Mouse (Mus musculus): ENCODE data around the gene Alox12. TPM values are rescaled to one million over a fixed set of nuclear protein-coding genes. Genes with fewer than 3 reads are reported as not detected.

The Alox12 gene
- 2.5 and 3.5 TPM in 2 replicates for polyA plus RNA-seq (2015; fragmentation: Nextera tagmentation; extraction: Ambion mirVana)

DNA sequence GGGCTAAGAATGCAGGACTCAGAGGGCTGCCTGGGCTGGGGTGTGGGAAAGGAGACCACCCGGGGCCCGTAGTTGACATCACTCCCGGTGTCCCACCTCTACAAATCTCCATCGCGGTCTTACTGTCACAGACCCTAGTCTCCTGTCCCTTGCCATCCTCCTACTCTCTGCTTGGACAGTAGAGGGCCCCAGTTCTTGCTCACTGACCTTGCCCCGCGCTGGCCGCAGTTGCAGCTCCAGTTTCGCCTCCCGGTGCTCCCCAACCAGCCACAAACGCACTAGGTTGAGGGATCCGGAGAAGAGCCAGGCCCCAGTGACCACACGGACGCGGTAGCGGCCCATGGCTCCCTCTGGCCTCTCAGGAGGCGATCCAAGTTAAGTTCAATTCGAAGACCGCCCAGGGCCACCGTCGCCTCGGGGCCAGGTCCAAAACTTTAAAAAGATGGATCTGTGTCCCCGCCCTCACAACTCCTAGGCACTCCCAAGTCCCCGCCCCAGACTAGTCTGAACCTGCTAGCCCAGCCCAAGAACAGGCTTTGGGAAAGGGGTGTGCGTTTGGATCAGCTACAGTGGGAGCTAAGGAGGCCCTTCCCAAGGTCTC lies at the start of gene Alox12:
Alox12 (minus strand) TSS at position 423 of the 601 bp plus-strand sequence.
- Histone ChIP-seq H3K27me3 (replicated peaks) (peaks cover 65% of the 10 kb centered on the region), H3K4me3 (peak within 1 kb of the TSS; percentile 50), H3K4me2 (peak within 1 kb of the TSS; percentile 74), H3K4me1 (peaks cover 19% of the 10 kb centered on the region), H3K9ac (peak within 1 kb of the TSS; percentile 75), H3K36me3 (no peaks in the 10 kb centered on the region), H3K9me3 (no peaks in the 10 kb centered on the region), H3K27ac (replicated peaks) (no peak within 1 kb of the TSS)
- under 1% methylated on average over 25 of the region's 25 CpGs for WGBS
- ATAC-seq (ENCODE audit: extremely low read depth, insufficient number of reproducible peaks, low FRiP score, low TSS enrichment), result 0 out of 2 replicates have a peak, but pooled peaks have one; percentile 46

DNA sequence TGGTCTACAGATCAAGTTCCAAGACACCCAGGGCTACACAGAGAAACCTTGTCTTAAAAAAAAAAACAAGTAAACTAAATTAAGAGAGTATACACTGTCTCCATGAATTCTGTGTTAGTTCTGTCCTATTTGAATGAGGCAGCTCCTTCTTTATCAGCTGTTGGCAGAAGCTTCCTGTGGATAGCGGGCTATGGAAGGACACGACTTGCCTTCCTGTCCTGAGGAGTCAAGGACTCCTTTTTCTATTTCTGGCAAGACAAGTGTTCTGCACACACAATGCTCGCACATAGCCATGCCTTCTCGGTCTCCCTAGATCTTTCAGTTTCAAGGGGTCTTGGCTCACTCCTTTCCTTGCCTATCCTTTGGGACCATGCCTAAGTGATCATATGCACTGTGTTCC lies 47.1 kb upstream of the Alox12 start:
- no peak for ATAC-seq (ENCODE audit: extremely low read depth, insufficient number of reproducible peaks, low FRiP score, low TSS enrichment)

DNA sequence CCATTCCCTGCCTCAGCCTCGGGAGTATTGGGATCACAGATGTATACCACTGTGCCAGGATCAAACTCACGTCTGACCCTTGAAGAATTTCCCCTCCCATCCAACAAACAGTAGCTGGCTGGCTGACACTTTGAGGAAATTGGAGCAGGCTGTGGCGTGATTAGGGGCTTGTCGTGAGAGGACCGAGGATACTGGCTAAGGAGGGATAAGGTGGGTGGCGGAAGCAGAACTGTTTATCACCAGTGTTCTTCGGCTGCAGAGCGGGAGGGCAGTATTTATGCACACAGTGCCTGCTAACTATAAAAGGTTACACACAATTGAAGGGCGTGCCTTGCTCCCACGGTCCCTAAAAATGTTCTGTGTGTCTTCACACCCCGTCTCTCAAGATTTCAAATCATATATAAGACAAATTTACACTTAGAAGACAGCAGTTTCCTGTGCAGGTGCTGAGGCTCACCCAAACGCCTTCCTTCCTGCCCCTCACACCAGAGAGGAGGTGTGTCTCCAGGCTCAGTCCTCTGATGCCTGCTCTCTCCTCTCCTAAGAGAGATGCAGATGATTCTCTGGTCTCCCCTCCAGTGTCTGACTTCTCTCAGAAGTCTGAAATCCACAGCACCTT lies 42.8 kb upstream of the Alox12 start:
- Histone ChIP-seq H3K36me3 (no peaks in the 10 kb centered on the region), H3K9me3 (0 out of 2 replicates have a peak, but pooled peaks cover 6% of the 10 kb centered on the region), H3K4me2 (0 out of 2 replicates have a peak overlapping the region, but pooled peaks have one; percentile 13), H3K27ac (replicated peaks) (peak overlapping the region; percentile 71), H3K4me1 (peaks cover 12% of the 10 kb centered on the region), H3K4me3 (no peak overlapping the region), H3K9ac (no peak overlapping the region), H3K27me3 (replicated peaks) (no peaks in the 10 kb centered on the region)
- ATAC-seq (ENCODE audit: extremely low read depth, insufficient number of reproducible peaks, low FRiP score, low TSS enrichment), result no peak
- 33% methylated on average over 12 of the region's 12 CpGs for WGBS

More for the DNA sequence above, 47.1 kb upstream of the Alox12 start:
- H3K4me1 ChIP-seq, result peaks cover 7% of the 10 kb centered on the region; the same call in 1 of the 2 replicates
- 0 out of 2 replicates have a peak overlapping the region, but pooled peaks have one; percentile 9 for H3K27ac ChIP-seq (replicated peaks)
- H3K4me3 ChIP-seq, result no peak overlapping the region
- no peaks in the 10 kb centered on the region for H3K36me3 ChIP-seq
- H3K9me3 ChIP-seq, result 0 out of 2 replicates have a peak, but pooled peaks cover 6% of the 10 kb centered on the region
- WGBS, result 44% methylated on average over 4 of the region's 4 CpGs
- no peak overlapping the region for H3K9ac ChIP-seq
- H3K27me3 ChIP-seq (replicated peaks), result no peaks in the 10 kb centered on the region
- H3K4me2 ChIP-seq, result no peak overlapping the region

DNA sequence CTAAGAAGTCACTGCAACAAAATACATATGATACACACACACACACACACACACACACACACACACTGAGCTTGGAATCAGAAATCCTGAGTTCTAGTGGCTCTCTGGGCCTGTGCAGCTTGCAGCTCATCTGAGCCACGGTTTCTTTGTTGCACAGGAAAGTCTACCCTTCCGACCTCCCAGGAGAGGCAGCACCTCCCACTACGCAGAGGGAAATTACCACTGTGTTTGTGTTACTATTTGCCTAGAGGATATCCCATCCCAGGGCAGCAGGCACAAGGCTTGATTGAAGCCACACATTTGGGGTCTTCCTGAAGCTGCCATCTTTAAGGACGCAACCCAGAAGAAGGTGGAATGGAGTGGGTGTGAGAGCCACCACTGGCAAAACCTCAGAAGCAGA lies 42.3 kb upstream of the Alox12 start:
- H3K9ac ChIP-seq, result no peak overlapping the region
- 0 out of 2 replicates have a peak overlapping the region, but pooled peaks have one; percentile 13 for H3K4me2 ChIP-seq
- no peaks in the 10 kb centered on the region for H3K27me3 ChIP-seq (replicated peaks)
- H3K36me3 ChIP-seq, result no peaks in the 10 kb centered on the region
- no peak for ATAC-seq (ENCODE audit: extremely low read depth, insufficient number of reproducible peaks, low FRiP score, low TSS enrichment)
- 0 out of 2 replicates have a peak, but pooled peaks cover 6% of the 10 kb centered on the region for H3K9me3 ChIP-seq
- H3K27ac ChIP-seq (replicated peaks), result peak overlapping the region; percentile 71
- H3K4me1 ChIP-seq, result peaks cover 7% of the 10 kb centered on the region; the same call in 1 of the 2 replicates
- H3K4me3 ChIP-seq, result no peak overlapping the region
- 45% methylated on average over 4 of the region's 4 CpGs for WGBS

DNA sequence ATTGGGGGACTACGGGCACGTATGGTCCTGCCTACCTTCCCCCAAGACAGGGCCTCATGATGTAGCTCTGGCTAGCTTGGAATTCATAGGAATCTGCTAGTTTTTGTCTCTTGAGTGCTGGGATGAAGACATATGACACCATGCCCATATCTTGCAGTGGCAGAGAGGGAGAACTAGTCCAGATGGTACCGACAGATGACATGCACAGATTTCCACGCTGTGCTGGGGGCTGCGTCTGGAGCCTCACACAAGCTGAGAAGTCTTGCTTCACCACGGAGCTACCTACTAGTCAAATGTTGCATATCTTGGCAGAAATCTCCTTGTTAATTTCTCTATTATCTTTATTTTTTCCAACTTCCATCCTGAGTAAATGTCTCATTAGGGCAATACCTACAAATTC lies 38.7 kb upstream of the Alox12 start:
- H3K9ac ChIP-seq, result no peak overlapping the region
- no peaks in the 10 kb centered on the region for H3K36me3 ChIP-seq
- no peak for ATAC-seq (ENCODE audit: extremely low read depth, insufficient number of reproducible peaks, low FRiP score, low TSS enrichment)
- H3K27me3 ChIP-seq (replicated peaks), result no peaks in the 10 kb centered on the region
- H3K4me3 ChIP-seq, result no peak overlapping the region
- WGBS, result 76% methylated on average over 6 of the region's 6 CpGs
- H3K4me1 ChIP-seq, result peaks cover 18% of the 10 kb centered on the region; the same call in 1 of the 2 replicates
- no peak overlapping the region for H3K4me2 ChIP-seq
- no peaks in the 10 kb centered on the region for H3K9me3 ChIP-seq
- no peak overlapping the region for H3K27ac ChIP-seq (replicated peaks)

DNA sequence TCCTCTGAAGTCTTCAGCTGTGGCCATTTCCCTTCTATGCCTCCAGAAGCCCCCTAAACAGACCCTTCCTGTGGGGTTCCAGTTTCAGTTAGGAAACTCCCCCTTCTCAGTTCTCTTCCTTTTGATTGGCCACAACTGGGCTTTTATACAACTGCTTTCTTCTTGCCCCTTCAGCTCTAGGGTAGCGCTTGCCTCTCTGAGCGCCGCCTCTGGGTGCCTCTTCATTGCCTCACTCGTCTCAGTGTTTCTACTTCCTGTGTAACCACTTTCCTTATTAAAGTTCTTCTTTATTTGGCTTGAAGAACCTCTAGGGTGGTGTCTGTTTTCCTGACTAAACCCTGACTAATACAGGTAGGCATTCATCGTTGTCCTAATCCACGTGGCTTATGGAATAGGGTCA lies 36.1 kb upstream of the Alox12 start:
- 77% methylated on average over 6 of the region's 6 CpGs for WGBS
- no peak for ATAC-seq (ENCODE audit: extremely low read depth, insufficient number of reproducible peaks, low FRiP score, low TSS enrichment)
- no peaks in the 10 kb centered on the region for H3K36me3 ChIP-seq

DNA sequence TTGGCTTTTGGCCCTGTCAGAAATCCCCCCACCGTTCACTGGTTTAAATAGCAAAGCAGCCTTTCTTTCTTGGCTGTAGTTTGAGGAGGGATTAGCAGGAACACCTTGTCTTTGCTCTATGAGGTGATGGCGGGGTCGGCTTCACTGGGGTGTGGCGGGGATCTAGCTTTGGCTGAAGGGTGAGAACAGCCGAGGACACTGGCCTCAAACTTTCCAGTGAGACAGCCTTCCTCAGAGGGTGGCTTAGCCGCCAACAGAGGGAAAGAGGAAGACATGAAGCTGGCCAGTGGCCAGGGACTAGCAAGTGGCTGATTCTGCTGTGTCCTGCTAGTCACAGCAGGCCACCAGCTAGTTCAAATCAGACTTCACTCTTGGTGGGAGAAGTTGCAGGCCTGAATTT lies 34.1 kb upstream of the Alox12 start:
- Histone ChIP-seq H3K9ac (no peak overlapping the region), H3K27ac (replicated peaks) (peak overlapping the region; percentile 39), H3K36me3 (no peaks in the 10 kb centered on the region), H3K4me2 (no peak overlapping the region), H3K9me3 (no peaks in the 10 kb centered on the region), H3K27me3 (replicated peaks) (no peaks in the 10 kb centered on the region), H3K4me3 (no peak overlapping the region), H3K4me1 (peaks cover 12% of the 10 kb centered on the region; the same call in 1 of the 2 replicates)
- WGBS, result 26% methylated on average over 6 of the region's 6 CpGs
- ATAC-seq (ENCODE audit: extremely low read depth, insufficient number of reproducible peaks, low FRiP score, low TSS enrichment), result no peak

More for the DNA sequence above, 36.1 kb upstream of the Alox12 start:
- H3K4me2 ChIP-seq, result no peak overlapping the region
- no peak overlapping the region for H3K4me3 ChIP-seq
- H3K27me3 ChIP-seq (replicated peaks), result no peaks in the 10 kb centered on the region
- H3K4me1 ChIP-seq, result peaks cover 12% of the 10 kb centered on the region; the same call in 1 of the 2 replicates
- H3K9me3 ChIP-seq, result no peaks in the 10 kb centered on the region
- H3K27ac ChIP-seq (replicated peaks), result no peak overlapping the region
- H3K9ac ChIP-seq, result no peak overlapping the region

DNA sequence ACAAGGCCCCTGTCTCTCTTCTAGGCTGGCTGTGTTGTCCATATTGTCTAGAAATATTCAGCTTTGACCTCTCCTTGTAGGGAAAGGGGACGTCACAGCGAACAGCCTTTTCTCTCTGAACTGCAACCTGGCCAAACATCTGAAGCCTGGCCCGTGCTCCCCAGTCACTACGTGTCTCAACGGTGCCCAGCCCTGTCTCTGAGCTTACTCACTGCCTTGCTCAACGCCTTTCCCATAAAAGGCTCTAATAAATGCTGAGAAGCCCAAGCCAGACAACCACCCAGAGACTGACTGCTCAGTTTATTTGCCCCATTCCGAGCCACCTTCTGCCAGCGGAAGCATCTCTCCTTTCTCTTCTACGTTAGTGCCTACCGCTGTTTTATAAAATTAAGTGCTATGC lies 32.9 kb upstream of the Alox12 start:
- Histone ChIP-seq H3K9ac (no peak overlapping the region), H3K4me2 (no peak overlapping the region), H3K27ac (replicated peaks) (no peak overlapping the region), H3K36me3 (no peaks in the 10 kb centered on the region), H3K27me3 (replicated peaks) (no peaks in the 10 kb centered on the region), H3K4me1 (peaks cover 12% of the 10 kb centered on the region; the same call in 1 of the 2 replicates), H3K9me3 (no peaks in the 10 kb centered on the region), H3K4me3 (no peak overlapping the region)
- WGBS, result 79% methylated on average over 10 of the region's 10 CpGs
- ATAC-seq (ENCODE audit: extremely low read depth, insufficient number of reproducible peaks, low FRiP score, low TSS enrichment), result no peak

DNA sequence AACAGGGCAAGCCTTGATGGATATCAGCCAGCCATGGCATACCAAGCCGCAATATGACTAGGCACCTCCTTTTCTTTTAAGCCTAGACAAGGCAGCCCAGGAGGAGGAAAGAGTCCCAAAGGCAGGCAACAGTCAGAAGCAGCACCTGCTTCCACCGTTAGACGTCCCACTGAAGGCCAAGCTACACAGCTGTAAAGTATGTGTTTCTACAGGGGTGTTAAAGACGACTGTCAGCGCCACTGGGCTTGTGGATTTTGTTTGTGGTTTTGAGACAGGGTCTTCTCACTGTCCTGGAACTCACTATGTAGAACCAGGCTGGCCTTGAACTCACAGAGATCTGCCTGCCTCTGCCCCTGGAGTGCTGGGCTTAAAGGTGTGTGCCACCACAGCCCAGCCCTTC lies 30.5 kb upstream of the Alox12 start:
- H3K4me1 ChIP-seq, result peaks cover 10% of the 10 kb centered on the region; the same call in 1 of the 2 replicates
- no peak overlapping the region for H3K4me2 ChIP-seq
- no peaks in the 10 kb centered on the region for H3K27me3 ChIP-seq (replicated peaks)
- H3K9me3 ChIP-seq, result no peaks in the 10 kb centered on the region
- H3K27ac ChIP-seq (replicated peaks), result no peak overlapping the region
- no peaks in the 10 kb centered on the region for H3K36me3 ChIP-seq
- no peak overlapping the region for H3K9ac ChIP-seq
- ATAC-seq (ENCODE audit: extremely low read depth, insufficient number of reproducible peaks, low FRiP score, low TSS enrichment), result no peak
- 52% methylated on average over 5 of the region's 5 CpGs for WGBS
- no peak overlapping the region for H3K4me3 ChIP-seq

DNA sequence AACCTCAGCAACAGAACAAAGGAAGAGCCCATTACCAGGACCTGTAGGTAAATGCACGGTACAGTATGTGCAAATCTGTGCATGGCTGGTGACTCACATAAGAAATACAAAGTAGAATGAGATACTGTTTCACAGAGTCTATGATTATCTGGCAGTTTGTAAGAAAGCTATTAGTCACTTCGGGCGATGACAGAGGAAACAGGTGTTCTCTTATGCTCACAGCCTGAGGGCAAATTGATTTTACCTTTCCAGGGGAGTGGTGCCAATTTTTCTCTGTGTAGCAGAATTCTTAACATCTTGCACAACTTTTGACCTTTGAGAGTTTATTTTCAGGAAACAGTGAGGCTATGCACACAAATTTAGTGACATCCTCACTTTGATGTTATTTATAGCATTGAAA lies 29.6 kb upstream of the Alox12 start:
- H3K4me1 ChIP-seq, result peaks cover 17% of the 10 kb centered on the region; the same call in 1 of the 2 replicates
- H3K4me2 ChIP-seq, result no peak overlapping the region
- no peaks in the 10 kb centered on the region for H3K9me3 ChIP-seq
- H3K36me3 ChIP-seq, result no peaks in the 10 kb centered on the region
- H3K27me3 ChIP-seq (replicated peaks), result no peaks in the 10 kb centered on the region
- ATAC-seq (ENCODE audit: extremely low read depth, insufficient number of reproducible peaks, low FRiP score, low TSS enrichment), result no peak
- H3K9ac ChIP-seq, result no peak overlapping the region
- no peak overlapping the region for H3K4me3 ChIP-seq
- WGBS, result 67% methylated on average over 3 of the region's 3 CpGs
- H3K27ac ChIP-seq (replicated peaks), result no peak overlapping the region

DNA sequence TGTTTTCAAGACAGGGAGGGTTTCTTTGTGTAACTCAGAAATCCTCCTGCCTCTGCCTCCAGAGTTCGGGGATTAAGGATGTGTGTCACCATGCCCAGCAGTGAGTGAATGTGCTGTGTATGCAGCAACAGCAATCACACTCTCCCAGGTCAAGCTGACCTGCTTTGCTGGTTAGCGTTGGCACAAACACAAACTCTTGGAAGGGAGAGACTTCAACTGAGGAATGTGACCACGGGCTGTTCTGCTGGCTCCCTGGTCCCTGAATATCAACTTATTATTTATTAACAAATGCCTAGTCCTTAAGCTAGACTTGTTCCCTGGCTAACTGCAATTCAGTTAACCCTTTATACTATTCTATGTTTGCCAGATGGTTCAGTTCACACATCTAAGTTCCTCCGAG lies 28.5 kb upstream of the Alox12 start:
- H3K4me2 ChIP-seq, result no peak overlapping the region
- no peaks in the 10 kb centered on the region for H3K9me3 ChIP-seq
- peaks cover 8% of the 10 kb centered on the region; the same call in 1 of the 2 replicates for H3K4me1 ChIP-seq
- WGBS, result 69% methylated on average over 4 of the region's 4 CpGs
- H3K9ac ChIP-seq, result no peak overlapping the region
- no peak overlapping the region for H3K4me3 ChIP-seq
- H3K36me3 ChIP-seq, result no peaks in the 10 kb centered on the region
- no peaks in the 10 kb centered on the region for H3K27me3 ChIP-seq (replicated peaks)
- no peak overlapping the region for H3K27ac ChIP-seq (replicated peaks)
- ATAC-seq (ENCODE audit: extremely low read depth, insufficient number of reproducible peaks, low FRiP score, low TSS enrichment), result no peak
